Comparison of ENCODE assay signal across 24 mouse cellular contexts in the genomic region with DNA sequence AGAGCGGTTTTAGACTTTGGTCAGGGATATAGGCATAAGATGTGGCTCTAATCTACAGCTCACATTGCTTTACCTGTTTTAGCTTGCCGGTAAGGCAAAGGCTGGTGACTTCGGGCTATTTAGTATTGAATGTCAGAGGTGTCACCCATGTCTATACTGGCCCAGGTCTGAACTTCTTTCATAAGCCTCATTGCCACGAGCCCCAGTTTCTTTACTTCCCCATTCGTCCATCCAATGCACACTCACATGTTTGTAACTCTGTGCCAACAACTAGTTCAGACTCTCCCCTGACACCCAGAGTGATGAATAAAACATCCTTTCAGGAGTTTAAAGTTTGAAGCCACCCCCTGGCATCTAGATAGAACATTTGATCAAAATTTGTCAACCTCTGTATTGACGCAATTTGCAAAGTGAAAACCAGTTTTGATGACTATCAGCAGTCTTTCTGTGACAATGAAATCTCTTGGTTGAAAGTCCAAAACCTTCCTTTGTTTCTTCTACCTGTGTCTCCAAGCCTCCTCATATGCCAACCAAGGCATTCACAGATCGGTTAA.
DNase-seq lines count a peak whose midpoint lies in the region; ATAC-seq and TF ChIP-seq lines count a peak whose summit lies in the region.
"Had no signal": no experiment of that assay in that cellular context is flagged by ENCODE, and none has a peak within 500 bp of the region (broad histone marks: within the 10 kb centered on the region; RNA-seq: fewer than 3 reads in every experiment).

No protein-coding gene starts in this region.

- no peak for TF ChIP-seq CTCF in spleen, adult 2 months (IDR thresholded peaks at IDR 0.05; ENCODE audit: extremely low read depth, insufficient read depth, insufficient read length, insufficient replicate concordance)
- no peak for TF ChIP-seq CTCF in small intestine, adult 2 months (IDR thresholded peaks at IDR 0.05; ENCODE audit: extremely low read depth, insufficient read length, insufficient replicate concordance, low read depth, low read length)

- H3K27me3 ChIP-seq in spleen, adult 2 months (ENCODE audit: control insufficient read depth, insufficient read depth, low read length) = no peaks in the 10 kb centered on the region
- H3K27me3 ChIP-seq in small intestine, adult 2 months (ENCODE audit: control insufficient read depth, insufficient read depth, low read length) = no peaks in the 10 kb centered on the region
- H3K27me3 ChIP-seq in hindbrain, embryonic 10.5 days (ENCODE audit: insufficient read depth, poor library complexity, severe bottlenecking) = no peaks in the 10 kb centered on the region
- H3K27me3 ChIP-seq in forebrain, embryonic 14.5 days (replicated peaks; ENCODE audit: control insufficient read depth, insufficient read depth, low read length) = no peaks in the 10 kb centered on the region
- H3K27me3 ChIP-seq: CH12.LX; forebrain, embryonic 13.5 days; hindbrain, embryonic 13.5 days had no signal

- H3K9ac ChIP-seq in forebrain, embryonic 14.5 days (ENCODE audit: low read length) = no peak overlapping the region
- H3K9ac ChIP-seq: embryonic facial prominence, embryonic 13.5 days; forebrain, embryonic 13.5 days; hindbrain, embryonic 13.5 days had no signal

- TF ChIP-seq POLR2A in spleen, adult 2 months (IDR thresholded peaks at IDR 0.05; ENCODE audit: low read depth, low read length) = no peak
- TF ChIP-seq POLR2A in small intestine, adult 2 months (IDR thresholded peaks at IDR 0.05; ENCODE audit: low read depth, low read length) = no peak

- H3K27ac ChIP-seq in spleen, adult 2 months (ENCODE audit: insufficient read depth, low read length) = peak overlapping the region; percentile 92; the same call in 1 of the 2 replicates
- H3K27ac ChIP-seq in small intestine, adult 2 months (ENCODE audit: insufficient read depth, low read depth, low read length) = peak overlapping the region; percentile 2; the same call in 1 of the 2 replicates
- H3K27ac ChIP-seq in hindbrain, embryonic 10.5 days = no peak overlapping the region
- no peak overlapping the region for H3K27ac ChIP-seq in forebrain, embryonic 14.5 days (ENCODE audit: low read depth, low read length)
- H3K27ac ChIP-seq: embryonic facial prominence, embryonic 13.5 days; forebrain, embryonic 13.5 days; heart, embryonic 10.5 days; hindbrain, embryonic 13.5 days; hindbrain, postnatal 0 days had no signal

- H3K4me1 ChIP-seq in spleen, adult 2 months (ENCODE audit: control insufficient read depth, insufficient read depth, insufficient read length) = peaks cover 5% of the 10 kb centered on the region
- no peaks in the 10 kb centered on the region for H3K4me1 ChIP-seq in small intestine, adult 2 months (ENCODE audit: control insufficient read depth, insufficient read depth, insufficient read length, low read length)
- H3K4me1 ChIP-seq in hindbrain, embryonic 10.5 days (replicated peaks) = no peaks in the 10 kb centered on the region
- no peaks in the 10 kb centered on the region for H3K4me1 ChIP-seq in forebrain, embryonic 14.5 days (ENCODE audit: control insufficient read depth, insufficient read depth, low read length)
- H3K4me1 ChIP-seq: forebrain, embryonic 13.5 days; heart, embryonic 10.5 days; hindbrain, embryonic 13.5 days had no signal

- DNase-seq in spleen, adult 2 months (ENCODE audit: low read depth in 1 of 2, low spot score in 2 of 2) = no peak
- no peak for DNase-seq in spleen, postnatal 4 days (ENCODE audit: low spot score in 2 of 2)
- peak; percentile 27 for DNase-seq in gonadal fat pad, adult 2 months (ENCODE audit: low read depth)
- DNase-seq in hindbrain, embryonic 10.5 days (ENCODE audit: low spot score) = no peak
- DNase-seq in forebrain, embryonic 14.5 days (ENCODE audit: low spot score) = no peak
- DNase-seq: adrenal gland, postnatal 14 days; cerebellum, adult 11-12 months; cerebellum, adult 9-11 months; cerebellum, postnatal 36 days; gastrocnemius, adult 2 months; gastrocnemius, postnatal 25 days; heart, postnatal 10 days; heart, postnatal 4 days had no signal

- no peak overlapping the region for H3K4me2 ChIP-seq in forebrain, embryonic 14.5 days (ENCODE audit: low read length)
- H3K4me2 ChIP-seq: embryonic facial prominence, embryonic 13.5 days; forebrain, embryonic 13.5 days; hindbrain, embryonic 13.5 days had no signal

- H3K4me3 ChIP-seq in spleen, adult 2 months (ENCODE audit: extremely low read depth, insufficient read depth, insufficient read length) = no peak overlapping the region
- H3K4me3 ChIP-seq in small intestine, adult 2 months (ENCODE audit: low read depth, low read length) = no peak overlapping the region
- no peak overlapping the region for H3K4me3 ChIP-seq in hindbrain, embryonic 10.5 days
- H3K4me3 ChIP-seq in forebrain, embryonic 14.5 days (ENCODE audit: low read depth, low read length) = no peak overlapping the region
- H3K4me3 ChIP-seq: embryonic facial prominence, embryonic 13.5 days; forebrain, embryonic 13.5 days; gastrocnemius, adult 2 months; heart, embryonic 10.5 days; hindbrain, embryonic 13.5 days had no signal

- WGBS in spleen, adult 2 months = 79% methylated on average over 7 of the region's 7 CpGs
- 83% methylated on average over 7 of the region's 7 CpGs for WGBS in small intestine, adult 2 months
- 95% methylated on average over 7 of the region's 7 CpGs for WGBS in hindbrain, embryonic 10.5 days
- 93% methylated on average over 7 of the region's 7 CpGs for WGBS in forebrain, embryonic 14.5 days

- peak; percentile 43 for ATAC-seq in megakaryocyte, adult 5-6 weeks (ENCODE audit: poor library complexity, severe bottlenecking)
- ATAC-seq in forebrain, embryonic 14.5 days = no peak
- ATAC-seq: activated CD4-positive, CD25-positive, alpha-beta regulatory T cell, adult 4 months; forebrain, embryonic 13.5 days; hindbrain, postnatal 0 days; intestine, embryonic 16.5 days; Patski had no signal

- H3K9me3 ChIP-seq in hindbrain, embryonic 10.5 days = no peaks in the 10 kb centered on the region
- no peaks in the 10 kb centered on the region for H3K9me3 ChIP-seq in forebrain, embryonic 14.5 days (replicated peaks; ENCODE audit: control insufficient read depth, low read length)
- H3K9me3 ChIP-seq: embryonic facial prominence, embryonic 13.5 days; forebrain, embryonic 13.5 days; heart, embryonic 10.5 days; hindbrain, embryonic 13.5 days had no signal

- H3K36me3 ChIP-seq in spleen, adult 2 months (ENCODE audit: control insufficient read depth, insufficient read depth, low read length) = no peaks in the 10 kb centered on the region
- no peaks in the 10 kb centered on the region for H3K36me3 ChIP-seq in small intestine, adult 2 months (ENCODE audit: control insufficient read depth, insufficient read depth, low read length)
- H3K36me3 ChIP-seq in hindbrain, embryonic 10.5 days = no peaks in the 10 kb centered on the region
- H3K36me3 ChIP-seq in forebrain, embryonic 14.5 days (ENCODE audit: control insufficient read depth, insufficient read depth, low read length) = no peaks in the 10 kb centered on the region
- H3K36me3 ChIP-seq: embryonic facial prominence, embryonic 13.5 days; heart, embryonic 10.5 days; hindbrain, embryonic 13.5 days had no signal

Comparison
In these comparisons a context has a peak if more than half of its experiments do, and no peak if none do; other contexts are left out.
1. H3K27ac ChIP-seq: peak in spleen, adult 2 months (single experiment) and small intestine, adult 2 months (single experiment); none in hindbrain, embryonic 10.5 days (single experiment) and forebrain, embryonic 14.5 days (single experiment).